Comparison of ENCODE assay signal across 23 mouse cellular contexts in genomic region chr4:115094056-115094455, GRCm38 (mm10). TPM values are rescaled to one million over a fixed set of nuclear protein-coding genes. Genes with fewer than 3 reads are reported as not detected.
DNase-seq lines count a peak whose midpoint lies in the region; ATAC-seq and TF ChIP-seq lines count a peak whose summit lies in the region.
"Had no signal": no experiment of that assay in that cellular context is flagged by ENCODE, and none has a peak within 500 bp of the region (broad histone marks: within the 10 kb centered on the region; RNA-seq: fewer than 3 reads in every experiment).

No protein-coding gene starts in this region.

- WGBS in kidney, adult 2 months = 68% methylated on average over 2 of the region's 2 CpGs
- WGBS in bone marrow, adult 2 months = 76% methylated on average over 2 of the region's 2 CpGs
- 63% methylated on average over 2 of the region's 2 CpGs for WGBS in liver, embryonic 12.5 days (ENCODE audit: insufficient replicate concordance)

- no peaks in the 10 kb centered on the region; the same call in 1 of the 2 replicates for H3K27me3 ChIP-seq in erythroblast, embryonic 14.5 days (ENCODE audit: control insufficient read depth)
- H3K27me3 ChIP-seq in kidney, adult 2 months (replicated peaks; ENCODE audit: control insufficient read depth, insufficient read depth, low read length) = no peaks in the 10 kb centered on the region
- H3K27me3 ChIP-seq in liver, embryonic 12.5 days (replicated peaks) = no peaks in the 10 kb centered on the region; the same call in 1 of the 2 replicates
- H3K27me3 ChIP-seq: megakaryocyte, embryonic 14.5 days; Patski had no signal

- H3K4me2 ChIP-seq in liver, embryonic 12.5 days = peak overlapping the region; percentile 79
- H3K4me2 ChIP-seq: hindbrain, embryonic 12.5 days; midbrain, embryonic 15.5 days had no signal

- no peak for TF ChIP-seq CTCF in kidney, adult 2 months (conservative IDR thresholded peaks at IDR 0.05; ENCODE audit: insufficient read depth, insufficient read length, low read depth, low read length)
- TF ChIP-seq CTCF in bone marrow, adult 2 months (IDR thresholded peaks at IDR 0.05; ENCODE audit: control insufficient read depth, insufficient read depth, low read length) = no peak

- no peak for DNase-seq in kidney, adult 2 months
- no peak for DNase-seq in kidney, postnatal 4 days
- DNase-seq in urinary bladder, adult 2 months (ENCODE audit: low spot score) = no peak
- no peak for DNase-seq in B cell, adult 2 months
- DNase-seq: adrenal gland, postnatal 25 days; cerebellum, adult 8-10 months; gastrocnemius, postnatal 25 days; lung, adult 2 months; right cerebral cortex, postnatal 14 days; thymus, adult 2 months had no signal

- peaks cover 45% of the 10 kb centered on the region for H3K36me3 ChIP-seq in erythroblast, embryonic 14.5 days (ENCODE audit: control insufficient read depth)
- peaks cover 2% of the 10 kb centered on the region; the same call in 1 of the 2 replicates for H3K36me3 ChIP-seq in kidney, adult 2 months (ENCODE audit: control insufficient read depth, insufficient read depth, low read length)
- no peaks in the 10 kb centered on the region for H3K36me3 ChIP-seq in liver, embryonic 12.5 days
- H3K36me3 ChIP-seq: embryonic facial prominence, embryonic 10.5 days; hindbrain, embryonic 12.5 days; midbrain, embryonic 15.5 days had no signal

- H3K9ac ChIP-seq in liver, embryonic 12.5 days = peak overlapping the region; percentile 75
- H3K9ac ChIP-seq: hindbrain, embryonic 12.5 days; midbrain, embryonic 15.5 days had no signal

- peak overlapping the region; percentile 89 for H3K27ac ChIP-seq in kidney, adult 2 months (ENCODE audit: insufficient read depth, low read depth, low read length)
- peak overlapping the region; percentile 56 for H3K27ac ChIP-seq in bone marrow, adult 2 months (ENCODE audit: control insufficient read depth, insufficient read depth, low read depth, low read length, poor library complexity)
- peak overlapping the region; percentile 99 for H3K27ac ChIP-seq in liver, embryonic 12.5 days
- H3K27ac ChIP-seq: hindbrain, embryonic 12.5 days; midbrain, embryonic 15.5 days had no signal

- peak overlapping the region; percentile 66 for H3K4me3 ChIP-seq in erythroblast, embryonic 14.5 days (replicated peaks)
- no peak overlapping the region for H3K4me3 ChIP-seq in kidney, adult 2 months (ENCODE audit: insufficient read depth, low read depth, low read length)
- H3K4me3 ChIP-seq in bone marrow, adult 2 months (replicated peaks; ENCODE audit: control insufficient read depth, low read depth, low read length) = no peak overlapping the region
- peak overlapping the region; percentile 13; the same call in 1 of the 2 replicates for H3K4me3 ChIP-seq in liver, embryonic 12.5 days
- H3K4me3 ChIP-seq: embryonic facial prominence, embryonic 10.5 days; hindbrain, embryonic 12.5 days; midbrain, embryonic 15.5 days; myocyte had no signal

- no peak for TF ChIP-seq POLR2A in kidney, adult 2 months (IDR thresholded peaks at IDR 0.05; ENCODE audit: low read depth, low read length)
- no peak for TF ChIP-seq POLR2A in bone marrow, adult 2 months (IDR thresholded peaks at IDR 0.05; ENCODE audit: borderline replicate concordance, control insufficient read depth, low read depth, low read length)

- no peak for ATAC-seq in erythroblast, adult 5-6 weeks (replicated peaks; ENCODE audit: low FRiP score, poor library complexity, severe bottlenecking)
- ATAC-seq in liver, embryonic 12.5 days = no peak
- ATAC-seq: CD4-positive, CD25-positive, alpha-beta regulatory T cell, adult 4 months; forebrain, embryonic 14.5 days; midbrain, embryonic 15.5 days; Patski had no signal

- no peaks in the 10 kb centered on the region for H3K9me3 ChIP-seq in erythroblast, embryonic 14.5 days (ENCODE audit: control insufficient read depth, low read length)
- H3K9me3 ChIP-seq in liver, embryonic 12.5 days (replicated peaks) = no peaks in the 10 kb centered on the region
- H3K9me3 ChIP-seq: embryonic facial prominence, embryonic 10.5 days; hindbrain, embryonic 12.5 days; megakaryocyte, embryonic 14.5 days; midbrain, embryonic 15.5 days had no signal

- peaks cover 94% of the 10 kb centered on the region for H3K4me1 ChIP-seq in erythroblast, embryonic 14.5 days (ENCODE audit: control insufficient read depth)
- peaks cover 36% of the 10 kb centered on the region for H3K4me1 ChIP-seq in kidney, adult 2 months (ENCODE audit: control insufficient read depth, insufficient read depth, low read length)
- no peaks in the 10 kb centered on the region; the same call in none of the 2 replicates for H3K4me1 ChIP-seq in bone marrow, adult 2 months (ENCODE audit: control insufficient read depth, insufficient read depth, low read length)
- peaks cover 93% of the 10 kb centered on the region for H3K4me1 ChIP-seq in liver, embryonic 12.5 days

RNA-seq across cellular contexts. Expression of gene Pdzk1ip1, which starts 5.5 kb away (rescaled TPM):
- polyA plus RNA-seq in erythroblast, embryonic 14.5 days (2012) = 0.99 and 2.2 TPM in 2 replicates
- 377 and 402 TPM in 2 replicates for total RNA-seq in erythroblast, adult 5-6 weeks (2015; ENCODE audit: low replicate concordance)
- total RNA-seq in erythroblast, adult 5-6 weeks (2017; ENCODE audit: low replicate concordance) = 332 and 366 TPM in 2 replicates
- polyA plus RNA-seq in kidney, adult 2 months (2012; rRNA removed) = 3,641 and 4,008 TPM in 2 replicates
- 212 and 213 TPM in 2 replicates for polyA plus RNA-seq in bone marrow, adult 2 months (2011; ENCODE audit: insufficient read depth, insufficient read length, low replicate concordance, missing spikeins)
- polyA plus RNA-seq in liver, embryonic 12.5 days (2016; fragmentation: Nextera tagmentation; extraction: Ambion mirVana) = 30.2 and 33.1 TPM in 2 replicates
- polyA plus RNA-seq in urinary bladder, adult 2 months (2012; rRNA removed) = 79.6 and 106 TPM in 2 replicates
- total RNA-seq: gastrocnemius, postnatal 25 days had no signal

RNA-seq across cellular contexts. Expression of gene Tal1, which starts 37.8 kb away (rescaled TPM):
- 65.6 and 98.0 TPM in 2 replicates for polyA plus RNA-seq in erythroblast, embryonic 14.5 days (2012)
- total RNA-seq in erythroblast, adult 5-6 weeks (2015; ENCODE audit: low replicate concordance) = 75.1 and 94.0 TPM in 2 replicates
- 92.9 and 102 TPM in 2 replicates for total RNA-seq in erythroblast, adult 5-6 weeks (2017; ENCODE audit: low replicate concordance)
- polyA plus RNA-seq in kidney, adult 2 months (2012; rRNA removed) = 1.7 and 1.8 TPM in 2 replicates
- polyA plus RNA-seq in bone marrow, adult 2 months (2011; ENCODE audit: insufficient read depth, insufficient read length, low replicate concordance, missing spikeins) = 67.9 and 68.4 TPM in 2 replicates
- 57.1 and 58.7 TPM in 2 replicates for polyA plus RNA-seq in liver, embryonic 12.5 days (2016; fragmentation: Nextera tagmentation; extraction: Ambion mirVana)
- 2.1 and 2.2 TPM in 2 replicates for polyA plus RNA-seq in urinary bladder, adult 2 months (2012; rRNA removed)
- polyA plus RNA-seq: CD4-positive, CD25-positive, alpha-beta regulatory T cell, adult 4 months; myocyte had no signal

RNA-seq across cellular contexts. Expression of gene Cyp4x1, which starts 40.0 kb away (rescaled TPM):
- not detected in 2 replicates for polyA plus RNA-seq in erythroblast, embryonic 14.5 days (2012)
- total RNA-seq in erythroblast, adult 5-6 weeks (2015; ENCODE audit: low replicate concordance) = not detected in 2 replicates
- total RNA-seq in erythroblast, adult 5-6 weeks (2017; ENCODE audit: low replicate concordance) = not detected in 2 replicates
- polyA plus RNA-seq in kidney, adult 2 months (2012; rRNA removed) = 0.04 and 0.06 TPM in 2 replicates
- 0.38 and 2.0 TPM in 2 replicates for polyA plus RNA-seq in bone marrow, adult 2 months (2011; ENCODE audit: insufficient read depth, insufficient read length, low replicate concordance, missing spikeins)
- polyA plus RNA-seq in liver, embryonic 12.5 days (2016; fragmentation: Nextera tagmentation; extraction: Ambion mirVana) = 0.08 and 0.14 TPM in 2 replicates
- 0.04 TPM in 1 of 2 replicates, not detected in the other for polyA plus RNA-seq in urinary bladder, adult 2 months (2012; rRNA removed)
- total RNA-seq: adrenal gland, postnatal 25 days; gastrocnemius, postnatal 25 days had no signal
- polyA plus RNA-seq: heart, postnatal 0 days; lung, adult 2 months; myocyte; Patski; thymus, adult 2 months had no signal

Comparison
In these comparisons a context has a peak if more than half of its experiments do, and no peak if none do; other contexts are left out.
1. H3K4me3 ChIP-seq: peak in erythroblast, embryonic 14.5 days (single experiment) and liver, embryonic 12.5 days (single experiment); none in kidney, adult 2 months (single experiment) and bone marrow, adult 2 months (single experiment).
2. RNA of gene Pdzk1ip1, which starts 5.5 kb away (polyA plus RNA-seq): 3,641 to 4,008 TPM in kidney, adult 2 months; 212 to 213 TPM in bone marrow, adult 2 months, 79.6 to 106 TPM in urinary bladder, adult 2 months, 30.2 to 33.1 TPM in liver, embryonic 12.5 days and 0.99 to 2.2 TPM in erythroblast, embryonic 14.5 days; every median in the first group is over 10 times any median in the second.
3. RNA of gene Tal1, which starts 37.8 kb away (polyA plus RNA-seq): 65.6 to 98.0 TPM in erythroblast, embryonic 14.5 days, 67.9 to 68.4 TPM in bone marrow, adult 2 months and 57.1 to 58.7 TPM in liver, embryonic 12.5 days; 2.1 to 2.2 TPM in urinary bladder, adult 2 months and 1.7 to 1.8 TPM in kidney, adult 2 months; every median in the first group is over 10 times any median in the second.
4. Peak in every context shown above with its lines, with median percentiles within 50 percentile points of each other: H3K27ac ChIP-seq.